Mouse (Mus musculus): Measurements from ENCODE around the gene Evx1.
"Not testable (repeated sequence)": the region's sequence is repeated elsewhere in the genome, so short reads cannot be mapped to it uniquely, and the experiment has no call there.

Evx1 gene

DNA sequence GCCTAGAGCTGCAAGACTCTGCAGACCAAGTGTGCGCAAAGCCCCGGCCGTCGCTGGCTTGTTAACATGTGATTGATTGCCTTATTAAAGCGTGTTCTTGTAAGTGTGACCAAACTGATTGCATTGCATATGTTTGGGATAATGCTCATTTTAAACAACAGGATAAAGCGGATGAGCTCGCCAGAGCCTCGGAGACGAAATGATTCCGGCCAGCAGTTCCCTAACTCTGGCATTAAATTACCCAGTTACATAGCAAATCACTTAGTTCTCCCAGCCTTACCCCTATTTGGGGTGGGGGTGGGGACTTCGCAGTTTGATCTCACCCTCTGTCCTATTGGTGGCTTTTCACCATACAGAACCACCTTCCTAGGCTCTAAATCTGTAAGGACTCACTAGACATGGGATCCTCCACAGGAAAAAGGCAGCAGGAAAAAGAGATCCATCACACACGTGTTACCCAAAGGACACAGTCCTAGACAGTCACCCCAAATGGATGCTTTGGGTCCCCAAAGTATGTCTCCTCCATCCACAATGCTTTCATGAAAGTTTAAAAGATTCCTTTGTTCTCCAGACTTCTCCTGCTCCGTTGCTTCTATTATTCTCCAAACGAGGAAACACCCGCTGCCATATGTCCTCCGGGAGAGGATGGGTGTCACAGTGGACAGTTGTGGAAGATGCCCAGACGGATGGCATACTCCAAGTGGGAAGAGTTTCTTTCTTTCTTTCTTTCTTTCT lies 6.8 kb downstream of the Evx1 start:
- in situ Hi-C loops (cut with MseI, MboI): no loop called here

DNA sequence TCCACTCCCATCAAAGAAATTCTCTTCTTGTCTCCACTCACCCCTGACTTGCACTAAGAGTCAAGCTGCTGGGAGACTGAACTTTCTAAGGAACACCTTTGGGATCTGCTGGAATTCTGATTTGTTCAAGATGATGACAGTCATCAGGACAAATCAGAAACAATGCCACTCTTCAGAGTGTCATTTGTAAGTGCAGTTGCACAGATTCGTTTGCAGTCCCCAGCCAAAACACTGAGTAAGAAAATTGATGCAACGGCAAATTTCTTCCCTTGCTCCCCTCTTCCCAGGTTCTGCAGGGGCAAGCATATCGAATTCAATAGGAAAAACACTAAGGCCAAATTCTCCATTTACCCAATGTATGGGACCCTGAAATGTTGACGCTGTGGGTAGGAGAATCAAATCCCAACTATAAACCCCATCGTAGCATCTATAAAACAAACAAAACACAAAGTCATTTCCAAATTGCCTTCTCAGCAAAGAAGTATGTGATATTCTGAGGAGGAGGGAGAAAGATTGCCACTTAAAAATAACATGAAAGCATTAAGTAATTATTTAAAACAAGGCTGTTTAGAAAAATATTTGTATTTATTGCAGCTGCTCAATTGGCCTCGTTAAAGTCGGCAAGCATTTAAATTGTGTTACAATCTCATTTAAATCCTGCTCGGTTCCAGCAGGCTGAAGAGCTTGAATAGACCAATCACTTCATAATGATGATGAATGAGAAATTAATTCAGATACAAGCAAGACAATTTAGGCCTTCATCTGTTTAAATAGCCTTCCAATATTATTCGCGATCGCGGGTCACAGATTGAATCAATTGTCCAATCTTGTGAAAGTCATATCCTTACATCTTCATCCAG lies 7.9 kb downstream of the Evx1 start:
- in situ Hi-C loops (cut with MseI, MboI): no loop called here

DNA sequence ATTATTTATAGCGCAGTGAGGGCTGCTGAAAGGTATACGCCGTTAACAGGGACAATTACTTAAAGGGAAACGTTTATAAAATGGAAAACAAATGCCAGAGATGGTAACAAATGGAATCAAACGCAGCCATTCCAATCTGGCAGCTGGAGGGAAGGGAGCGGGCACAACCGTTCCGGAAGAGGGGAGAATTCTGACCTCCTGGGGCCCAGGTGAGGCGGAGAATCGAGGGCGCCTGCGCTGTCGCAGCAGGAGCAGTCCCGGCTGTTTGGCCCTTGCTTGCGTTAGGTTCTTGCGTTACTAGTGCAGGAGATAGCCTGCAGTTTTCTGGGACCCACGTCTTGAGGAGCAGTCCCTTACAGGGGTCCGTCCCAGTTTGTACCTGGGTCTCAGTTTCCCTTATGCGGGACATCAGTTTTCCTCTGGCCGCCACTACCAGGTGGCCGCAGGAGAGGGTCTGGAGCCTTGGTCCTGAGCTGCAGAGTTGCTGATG lies 8.6 kb downstream of the Evx1 start:
- in situ Hi-C loops (cut with MseI, MboI): no loop called here

DNA sequence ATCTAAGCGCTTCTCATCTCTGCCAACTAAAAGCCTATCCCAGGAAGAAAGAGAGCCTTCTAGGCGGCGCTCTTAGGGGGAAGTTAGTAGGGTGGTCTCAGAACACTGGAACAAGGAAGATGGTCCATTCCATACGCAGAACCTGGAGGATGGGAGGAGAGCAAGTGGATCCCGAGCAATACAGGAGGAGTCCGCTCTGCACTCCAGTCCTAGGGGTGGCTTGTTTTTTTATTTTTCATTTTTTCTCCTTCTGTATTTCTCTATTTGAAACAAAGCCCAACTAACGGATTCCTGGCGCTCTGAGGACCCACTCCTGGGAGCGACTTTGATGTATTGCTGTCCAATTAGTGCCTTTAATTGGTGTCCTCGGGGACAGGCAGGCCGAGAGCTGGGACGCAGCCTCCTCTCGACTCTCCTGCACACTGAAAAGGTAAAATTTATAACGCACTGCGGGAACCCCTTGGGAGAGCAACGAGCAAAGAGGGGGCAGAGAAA lies 9.5 kb downstream of the Evx1 start:
- in situ Hi-C loops (cut with MseI, MboI): no loop called here

DNA sequence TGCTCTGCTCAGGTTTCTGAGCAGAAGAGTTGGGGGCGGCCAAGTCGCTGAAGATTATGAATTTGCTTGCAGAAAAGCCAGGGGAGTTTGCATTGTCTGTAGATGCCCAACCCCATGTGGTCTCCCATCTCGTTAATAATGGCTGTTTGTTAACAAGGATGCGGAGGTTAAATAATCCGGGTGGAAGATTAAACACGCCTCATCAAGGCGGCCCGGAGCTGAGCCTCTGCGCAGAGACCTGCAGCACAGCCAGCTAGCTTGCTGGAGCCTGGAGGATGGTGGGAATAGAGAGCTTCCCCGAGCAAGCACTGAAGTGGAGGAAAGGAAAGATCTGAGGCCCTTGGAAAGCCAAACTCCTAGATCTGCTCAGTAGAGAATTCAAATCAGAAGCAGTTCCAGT lies 10.0 kb downstream of the Evx1 start:
- in situ Hi-C loops (cut with MseI, MboI): no loop called here

DNA sequence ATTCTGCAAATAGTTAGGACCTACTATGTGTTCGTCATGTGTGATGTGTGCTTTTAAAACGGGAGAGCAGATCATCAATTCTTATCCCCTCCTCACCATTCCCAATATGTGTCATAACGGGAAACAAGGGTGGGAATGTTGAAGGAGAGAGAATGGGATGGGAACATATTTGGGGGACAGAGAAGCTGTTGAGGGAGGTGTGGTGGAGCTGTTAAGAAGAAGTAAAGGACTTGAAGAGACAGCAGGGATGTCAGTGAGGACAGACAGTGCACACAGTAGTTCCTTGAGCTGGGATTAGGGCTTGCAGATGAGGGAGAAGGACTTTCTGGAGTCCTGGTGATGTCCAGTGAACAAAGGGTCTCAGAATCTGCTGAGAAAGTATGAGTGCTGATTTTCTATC lies 10.8 kb downstream of the Evx1 start:
- in situ Hi-C loops (cut with MseI, MboI): no loop called here

DNA sequence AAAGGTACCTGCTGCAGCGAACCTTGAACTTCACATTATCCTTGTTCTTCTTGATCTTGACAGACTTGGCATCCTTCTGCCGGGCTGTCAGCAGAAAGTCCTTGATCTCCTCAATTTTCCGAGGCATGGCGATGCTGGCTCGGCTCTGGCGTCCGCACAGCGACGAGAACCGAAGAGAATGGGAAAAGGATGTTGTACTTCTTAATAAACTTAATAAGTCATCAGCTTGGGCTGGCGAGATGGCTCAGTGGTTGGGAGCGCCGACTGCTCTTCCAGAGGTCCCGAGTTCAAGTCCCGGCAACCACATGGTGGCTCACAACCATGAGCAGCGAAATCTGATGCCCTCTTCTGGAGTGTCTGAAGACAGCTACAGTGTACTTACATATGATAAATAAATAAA lies 33.5 kb downstream of the Evx1 start:
- in situ Hi-C loops (cut with MseI, MboI): not testable (repeated sequence)

DNA sequence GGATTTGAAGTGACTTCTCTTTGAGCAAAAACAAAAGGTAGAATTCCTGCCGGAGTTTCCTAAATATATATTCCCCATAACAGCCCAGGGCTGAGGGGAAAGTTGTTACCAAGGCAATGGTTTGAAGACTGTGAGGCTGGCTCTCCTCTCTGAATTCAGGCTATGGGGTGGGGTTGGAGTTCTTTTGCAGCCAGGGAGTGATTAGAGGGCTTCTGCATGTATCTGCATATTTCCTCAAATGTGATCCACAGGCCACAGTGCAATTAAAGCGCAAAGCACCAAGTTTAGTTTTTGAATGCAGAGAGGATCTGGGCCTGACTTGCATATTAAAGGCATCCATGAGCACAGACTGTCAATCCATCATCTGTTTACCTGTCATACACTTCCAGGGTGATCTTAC lies 52.7 kb downstream of the Evx1 start:
- in situ Hi-C loops (cut with MseI, MboI): no loop called here

DNA sequence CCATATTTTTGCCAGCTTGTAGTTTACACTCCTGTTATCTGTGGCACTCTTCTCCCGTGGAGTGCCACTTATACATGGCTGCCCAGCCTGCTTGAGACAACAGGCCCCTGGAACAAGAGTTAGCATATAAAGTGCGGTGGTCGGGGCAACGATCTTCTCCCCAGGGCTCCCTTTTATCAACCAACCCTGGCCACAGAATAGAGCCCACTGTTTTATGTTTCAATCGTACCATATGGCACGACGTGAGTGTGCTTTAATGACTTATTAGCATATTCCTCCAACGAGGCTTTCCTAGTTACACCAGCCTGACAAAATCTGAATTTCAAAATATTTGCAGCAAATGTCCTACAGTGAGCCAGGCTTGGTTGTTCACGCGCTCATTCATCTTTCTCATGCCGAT lies 53.2 kb downstream of the Evx1 start:
- in situ Hi-C loops (cut with MseI, MboI): no loop called here

DNA sequence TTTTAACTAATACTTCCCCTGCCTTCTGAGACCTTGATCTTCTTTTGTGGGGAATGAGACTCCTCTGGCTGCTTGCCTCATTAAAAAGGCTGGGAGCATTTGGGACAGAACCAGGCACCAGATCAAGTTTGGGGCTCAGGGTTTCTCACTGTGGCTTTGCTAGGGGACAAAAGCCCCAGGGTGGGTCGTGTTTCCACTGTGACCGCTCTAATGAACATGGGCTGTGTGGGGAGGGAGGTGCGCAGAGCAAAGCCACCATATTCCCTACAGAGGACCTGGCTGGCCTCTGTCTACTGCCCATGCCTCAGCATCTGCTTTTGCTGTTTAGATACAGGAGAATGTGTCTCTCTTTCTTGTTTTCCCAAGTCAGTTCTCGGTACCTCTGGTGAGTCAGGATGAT lies 53.8 kb downstream of the Evx1 start:
- in situ Hi-C loops (cut with MseI, MboI): no loop called here

Measured in mouse trophoblast stem cell (cell line).